Mouse (Mus musculus) mesoderm, embryonic 11.5 days (tissue): ENCODE results near the gene Zbtb34.

Experiments
- DNase-seq: peaks from one replicate; pipeline ENCODE4 v3.0.0-alpha.2; 2012; ENCODE audit warnings: low read depth, low spot score

Gene Zbtb34

DNA sequence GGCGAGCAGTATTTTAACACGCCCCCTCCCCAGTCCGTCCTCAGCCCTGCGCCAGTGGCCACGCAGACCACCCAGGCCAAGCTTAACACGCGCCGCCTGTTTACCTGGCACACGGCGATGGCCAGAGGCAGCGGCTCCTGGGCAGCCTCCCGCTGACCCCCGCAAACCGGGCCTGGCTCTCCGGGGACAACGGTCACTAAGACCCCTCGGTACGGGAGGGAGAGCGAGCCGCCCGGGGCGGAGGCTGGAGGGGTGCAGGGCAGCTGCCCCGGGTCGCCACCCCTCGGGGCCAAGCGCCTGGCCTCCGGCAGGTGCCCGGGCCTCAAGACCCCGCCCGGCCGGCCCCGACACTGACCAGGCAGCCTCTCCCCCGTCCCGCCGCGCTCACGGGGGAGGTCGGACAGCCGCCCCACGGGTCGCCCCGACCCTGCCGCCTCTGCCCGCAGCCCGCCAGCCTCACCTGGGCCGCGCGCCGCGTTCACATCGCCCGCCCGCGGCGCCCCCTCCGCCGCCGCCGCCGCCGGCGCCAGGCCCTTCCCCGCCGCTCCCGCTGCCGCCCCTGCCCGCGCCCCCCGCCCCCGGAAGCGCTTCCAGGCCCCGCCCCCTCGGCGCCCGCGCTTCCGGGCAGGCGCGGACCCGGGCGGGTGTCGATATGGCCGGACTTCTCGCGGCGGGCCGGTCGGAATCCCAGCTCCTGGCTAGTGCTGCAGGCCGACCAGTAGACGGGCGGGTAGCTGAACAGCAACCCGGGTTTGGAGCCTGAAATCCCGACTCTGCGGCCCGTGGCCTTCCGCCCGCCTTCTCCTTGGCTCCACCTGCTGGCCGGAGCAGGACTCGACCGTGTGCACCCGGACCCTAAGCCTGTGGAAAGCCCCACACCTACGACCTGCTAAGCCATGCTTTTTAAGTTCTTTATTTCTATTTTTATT is at the start of gene Zbtb34:
Zbtb34 (minus strand) TSS at position 554 of the 929 bp plus-strand sequence.
- peak; percentile 61 for DNase-seq

DNA sequence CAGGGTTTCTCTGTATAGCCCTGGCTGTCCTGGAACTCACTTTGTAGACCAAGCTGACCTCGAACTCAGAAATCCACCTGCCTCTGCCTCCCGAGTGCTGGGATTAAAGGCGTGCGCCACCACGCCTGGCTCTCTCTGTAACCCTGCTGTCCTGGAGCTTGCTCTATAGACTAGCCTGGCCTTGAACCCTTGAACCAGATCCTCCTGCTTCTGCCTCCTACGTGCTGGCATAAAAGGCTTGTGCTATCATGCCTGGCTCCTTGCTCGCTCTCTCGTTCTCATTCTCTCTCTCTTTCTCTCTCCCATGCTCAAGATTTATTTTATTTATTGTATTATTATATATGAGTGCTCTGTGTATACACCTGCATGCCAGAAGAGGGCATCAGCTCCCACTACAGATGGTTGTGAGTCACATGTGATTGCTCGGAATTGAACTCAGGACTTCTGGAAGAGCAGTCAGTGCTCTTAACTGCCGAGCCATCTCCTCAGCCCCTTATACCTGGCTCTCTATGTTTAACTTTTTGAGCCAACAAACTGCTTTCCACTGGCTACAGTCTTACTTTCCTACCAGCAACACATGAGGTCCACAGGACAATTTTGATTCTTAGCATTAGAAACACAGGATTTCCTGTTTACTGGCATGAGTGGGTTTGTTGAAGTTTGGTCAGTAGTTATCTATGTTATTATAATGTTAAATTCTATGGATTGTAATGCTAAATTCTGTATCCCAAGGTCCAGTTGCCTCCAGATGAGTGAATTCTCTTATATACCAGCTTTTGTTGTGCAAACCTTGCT is 47.0 kb upstream of the Zbtb34 start:
- no peak for DNase-seq

DNA sequence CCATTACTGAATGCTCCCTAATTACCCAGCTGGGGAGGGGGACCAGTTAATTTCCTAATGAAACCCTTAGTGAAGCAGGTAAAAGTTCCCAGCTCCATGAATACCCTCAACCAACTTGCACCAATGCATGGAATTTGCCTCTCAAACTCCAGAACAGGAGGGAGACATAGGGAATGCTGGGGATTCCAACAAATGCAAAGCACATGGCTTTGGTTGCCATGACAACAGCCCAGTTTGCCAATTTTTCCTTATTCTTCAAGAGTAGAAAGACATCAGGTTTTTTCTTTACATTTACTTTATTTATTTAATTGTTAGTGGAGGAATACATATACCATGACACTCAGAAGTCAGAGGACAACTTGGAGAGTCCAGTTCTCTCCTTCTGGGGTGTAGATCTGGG is 44.8 kb upstream of the Zbtb34 start:
- peak; percentile 41 for DNase-seq

DNA sequence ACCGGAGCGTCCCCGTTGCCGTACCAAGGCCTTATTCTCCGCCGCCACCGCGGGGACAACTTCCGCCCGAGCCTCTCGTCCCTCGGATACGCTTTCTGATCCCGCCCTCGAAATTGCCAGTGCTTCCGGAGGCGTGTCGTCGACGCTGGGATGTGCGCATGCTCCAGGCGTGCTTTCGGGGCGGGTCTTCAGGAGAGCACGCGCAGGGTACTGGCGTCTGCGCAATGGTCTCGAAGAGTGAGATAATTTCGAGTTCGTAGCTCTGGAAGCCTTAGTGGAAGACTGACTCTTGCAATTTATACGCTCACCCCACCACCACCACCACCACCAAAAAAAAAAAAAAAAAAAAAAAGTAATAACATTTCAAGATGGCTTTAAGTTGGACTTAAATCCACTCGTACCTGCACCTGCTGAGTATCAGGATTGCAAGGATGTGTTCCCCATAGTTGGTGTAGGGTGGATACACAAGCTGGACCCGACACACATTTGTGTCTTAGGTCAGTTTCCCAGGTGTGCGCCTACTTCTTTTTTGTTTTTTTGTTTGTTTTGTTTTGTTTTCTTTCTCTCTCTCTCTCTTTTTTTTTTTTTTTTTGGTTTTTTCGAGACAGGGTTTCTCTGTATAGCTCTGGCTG is 37.5 kb upstream of the Zbtb34 start, which contains the start of gene Zbtb43:
Zbtb43 (minus strand) TSS at position 94 of the 632 bp plus-strand sequence.
- DNase-seq: peak; percentile 97

DNA sequence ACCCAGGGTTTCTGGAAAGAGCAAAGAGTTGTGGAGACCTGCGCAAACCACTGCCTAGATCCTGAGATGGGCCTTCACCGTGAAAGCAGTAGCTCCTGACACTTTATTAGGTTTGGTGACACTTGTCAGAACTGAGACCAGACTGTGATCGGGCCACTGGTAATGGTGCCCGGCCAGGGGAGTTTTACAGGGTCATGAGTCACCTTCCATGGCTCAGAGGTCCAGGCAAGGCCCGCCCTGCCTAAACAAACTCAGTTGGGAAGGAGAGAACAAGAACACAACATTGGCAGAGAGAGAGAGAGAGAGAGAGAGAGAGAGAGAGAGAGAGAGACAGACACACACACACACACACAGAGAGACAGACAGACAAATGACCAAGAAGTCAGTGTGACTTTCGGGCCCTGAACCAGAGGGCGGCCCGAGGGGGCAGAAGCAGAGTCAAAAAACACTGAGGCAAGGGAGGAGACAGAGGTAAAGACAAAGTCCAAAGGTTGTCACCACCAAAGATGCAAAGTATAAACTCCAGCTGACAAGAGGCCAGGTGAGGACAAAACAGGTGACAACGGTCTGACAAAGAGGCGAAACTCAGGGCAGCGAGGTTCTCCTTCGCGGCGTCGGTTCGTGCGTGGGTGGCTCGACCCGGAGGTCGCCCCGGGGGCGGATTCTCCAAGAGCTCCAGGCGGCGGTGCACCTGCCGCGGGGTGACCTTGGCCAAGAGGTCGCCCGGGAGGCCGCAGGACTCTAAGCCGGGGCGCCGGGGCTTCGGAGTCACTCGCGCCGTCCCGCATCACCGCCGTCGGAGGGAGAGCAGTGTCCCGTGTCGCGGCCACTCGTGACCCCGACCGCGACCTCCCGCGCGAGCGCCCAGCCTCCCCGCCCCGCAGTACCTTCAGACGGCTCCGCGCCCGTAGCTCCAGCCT is 36.7 kb upstream of the Zbtb34 start:
- DNase-seq: no peak

DNA sequence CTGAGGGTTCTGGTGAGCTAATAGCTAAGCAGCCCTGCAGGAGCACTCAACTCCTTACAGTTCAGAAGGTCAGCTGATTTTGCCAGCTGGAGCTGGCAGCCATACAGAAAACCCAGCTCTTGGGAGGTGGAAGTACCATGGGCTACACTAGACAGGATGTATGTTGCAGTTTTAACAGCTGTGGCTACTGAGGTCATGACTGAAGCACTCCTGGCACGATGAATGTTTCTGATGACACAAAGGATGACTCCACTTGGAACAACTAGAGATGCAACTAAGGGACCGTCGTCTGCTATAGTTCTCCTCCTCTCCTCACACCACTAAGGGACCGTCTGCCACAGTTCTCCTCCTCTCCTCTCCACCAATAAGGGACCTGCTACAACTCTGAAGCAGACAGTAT is 34.8 kb upstream of the Zbtb34 start:
- DNase-seq: no peak

DNA sequence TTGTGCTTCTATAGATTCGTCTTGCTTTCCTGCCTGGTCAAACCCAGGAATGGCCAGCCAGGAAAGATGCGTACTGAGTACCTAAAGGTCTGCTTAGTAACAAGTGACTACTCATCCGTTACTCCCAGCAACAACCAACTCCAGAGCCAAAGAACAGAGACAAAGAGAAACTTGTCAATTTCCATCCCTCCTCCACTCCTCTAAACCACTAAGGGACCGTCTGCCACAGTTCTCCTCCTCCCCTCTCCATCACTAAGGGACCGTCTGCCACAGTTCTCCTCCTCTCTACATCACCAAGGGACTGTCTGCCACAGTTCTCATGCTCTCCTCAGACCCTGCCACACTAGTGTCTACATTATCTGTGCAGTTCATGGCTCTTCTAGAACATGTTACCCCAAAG is 34.1 kb upstream of the Zbtb34 start:
- no peak for DNase-seq

DNA sequence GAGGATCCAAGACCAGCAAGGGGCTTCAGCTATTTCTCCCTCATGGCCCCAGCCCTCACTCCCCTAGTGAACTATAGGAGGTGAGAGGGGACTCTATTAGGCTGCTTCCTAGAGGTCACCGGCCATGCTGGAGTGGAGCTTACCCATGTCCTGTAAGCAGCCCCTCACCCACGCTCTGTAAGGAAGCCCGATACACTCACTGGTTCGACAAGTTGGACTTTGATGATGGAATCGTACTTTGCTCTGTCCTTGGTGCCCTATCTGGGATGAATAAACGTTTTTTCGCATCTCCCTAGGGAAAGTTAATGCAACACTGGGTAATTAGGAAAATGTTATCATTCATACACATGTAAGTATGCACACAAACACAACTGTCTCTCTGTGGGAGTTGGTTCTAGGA is 30.9 kb upstream of the Zbtb34 start:
- no peak for DNase-seq

DNA sequence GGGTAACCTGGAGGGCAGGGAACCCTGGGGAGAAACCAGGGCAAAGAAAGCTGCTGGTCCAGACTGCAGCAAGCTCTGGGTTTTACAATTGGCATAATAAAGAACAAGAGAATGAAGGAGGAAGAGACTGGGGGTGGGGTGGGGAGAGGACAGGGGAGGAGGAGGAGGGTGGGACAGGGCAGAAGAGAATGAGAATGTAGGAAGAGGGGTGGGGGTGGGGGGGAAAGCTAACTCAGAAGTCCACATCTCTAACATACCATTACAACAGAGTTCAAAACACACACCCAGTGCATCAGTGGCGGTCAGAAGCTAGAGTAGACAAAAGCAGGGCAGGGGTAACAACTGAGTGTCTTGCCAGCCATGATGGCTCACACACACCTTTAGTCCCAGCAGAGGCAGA is 29.9 kb upstream of the Zbtb34 start:
- DNase-seq: no peak

DNA sequence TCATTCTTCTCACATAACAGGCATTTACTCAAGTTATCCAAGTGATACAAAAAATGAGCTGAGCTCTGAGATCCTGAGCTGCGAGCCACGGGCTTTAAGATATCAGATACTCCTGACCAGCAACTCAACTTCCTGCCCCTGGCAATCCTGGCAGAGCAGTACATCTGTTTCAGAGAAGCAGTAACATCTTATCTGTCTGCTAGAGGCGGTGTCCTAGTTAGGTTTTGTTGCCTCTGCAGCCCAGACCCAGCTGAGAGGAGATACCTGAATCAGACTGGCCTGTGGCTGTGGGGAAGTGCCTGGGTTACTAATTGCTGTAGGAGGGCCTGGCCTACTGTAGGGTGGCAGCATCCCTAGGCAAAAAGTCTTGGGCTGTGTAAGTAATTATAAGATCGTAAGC is 28.5 kb upstream of the Zbtb34 start:
- DNase-seq: no peak

DNA sequence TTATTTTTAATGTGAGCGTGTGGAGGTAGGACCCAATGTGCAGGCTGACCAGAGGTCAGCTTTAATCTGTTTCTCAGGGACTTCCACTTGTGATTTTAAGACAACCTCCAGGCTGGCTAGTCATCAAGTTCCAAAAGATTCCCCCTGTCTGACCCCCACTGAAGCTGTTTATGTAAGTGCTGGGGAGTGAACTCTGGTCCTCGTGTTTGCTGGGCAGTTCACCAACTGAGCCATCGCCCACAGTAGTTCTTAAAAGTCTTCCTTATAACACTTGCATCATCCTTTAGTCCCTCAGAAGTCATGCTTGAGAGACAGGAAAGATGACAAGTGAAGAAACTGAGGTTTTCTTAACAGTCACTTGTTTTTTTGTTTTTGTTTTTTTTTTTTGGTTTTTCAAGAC is 25.6 kb upstream of the Zbtb34 start:
- DNase-seq: no peak

DNA sequence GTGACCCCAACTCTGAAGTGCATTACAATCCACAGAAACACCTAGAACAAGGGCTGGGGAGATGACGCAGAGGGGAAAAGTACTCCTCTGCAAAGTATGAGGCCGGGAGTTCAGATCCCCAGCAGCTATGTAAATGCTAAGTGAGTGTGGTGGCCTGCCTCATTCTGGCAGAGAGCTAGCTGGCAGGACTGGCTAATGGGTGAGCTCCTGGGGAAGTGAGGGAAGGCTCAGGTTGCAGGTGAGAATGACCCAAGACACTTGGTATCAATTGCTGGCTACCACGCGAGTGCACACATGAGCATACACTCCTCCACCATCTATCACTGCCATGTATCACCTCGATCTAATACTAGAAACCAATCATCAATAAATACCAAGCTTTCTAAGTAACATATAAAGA is 25.1 kb upstream of the Zbtb34 start:
- no peak for DNase-seq

DNA sequence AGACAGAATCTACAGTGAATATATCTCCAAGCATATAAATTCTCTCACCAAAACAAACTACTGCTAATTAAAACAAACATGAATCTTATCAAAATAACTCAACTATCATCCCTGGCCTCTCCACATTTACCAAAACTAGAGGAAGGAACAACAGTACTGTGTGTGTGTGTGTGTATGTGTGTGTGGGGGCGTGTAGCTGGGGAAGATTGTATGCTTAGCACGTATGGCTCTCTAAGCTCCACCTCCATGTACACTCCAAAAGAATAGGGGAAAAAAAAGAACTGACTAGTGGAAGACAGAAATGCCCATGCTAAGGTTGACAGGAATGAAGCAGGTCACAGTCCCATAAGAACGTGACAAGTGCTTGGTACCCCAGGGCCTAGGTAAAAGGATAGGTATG is 24.2 kb upstream of the Zbtb34 start:
- DNase-seq: no peak

DNA sequence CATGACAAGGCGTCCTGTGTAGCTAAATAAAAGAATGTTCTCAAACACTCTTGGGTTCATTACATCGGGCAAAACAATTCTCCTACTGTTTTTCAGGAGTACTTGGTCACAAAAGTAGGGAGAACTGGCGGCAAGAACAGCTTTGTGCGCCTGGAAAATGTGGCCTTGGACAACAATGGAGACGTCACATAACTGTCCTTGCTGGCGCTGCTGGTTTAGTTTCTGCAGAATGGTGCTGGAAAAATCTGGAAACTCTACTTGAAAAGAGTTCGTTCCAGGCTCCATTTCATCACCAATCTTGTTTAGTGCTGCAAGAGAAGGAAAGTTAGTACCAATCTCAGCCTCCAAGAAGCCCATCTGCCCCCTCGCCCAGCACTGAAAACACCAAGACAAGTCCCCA is 23.7 kb upstream of the Zbtb34 start:
- no peak for DNase-seq

DNA sequence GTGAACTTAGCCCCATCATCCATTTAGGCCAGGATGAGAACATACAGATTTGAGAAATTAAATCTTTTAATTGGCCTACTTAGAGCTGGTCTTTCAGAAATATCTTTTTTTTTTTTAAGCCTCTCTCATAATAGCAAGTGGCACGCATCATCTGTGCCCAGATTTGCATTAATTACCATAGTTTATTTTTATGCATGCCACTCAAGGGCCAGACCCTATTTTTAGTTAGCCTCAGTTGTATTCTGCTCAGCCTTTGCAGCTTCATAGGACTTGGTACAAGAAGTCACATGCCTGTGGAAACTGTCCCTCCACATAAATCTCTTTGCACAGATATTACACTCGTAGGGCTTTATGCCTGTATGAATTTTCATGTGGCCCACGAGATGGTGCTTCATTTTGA is 22.4 kb upstream of the Zbtb34 start:
- DNase-seq: no peak

DNA sequence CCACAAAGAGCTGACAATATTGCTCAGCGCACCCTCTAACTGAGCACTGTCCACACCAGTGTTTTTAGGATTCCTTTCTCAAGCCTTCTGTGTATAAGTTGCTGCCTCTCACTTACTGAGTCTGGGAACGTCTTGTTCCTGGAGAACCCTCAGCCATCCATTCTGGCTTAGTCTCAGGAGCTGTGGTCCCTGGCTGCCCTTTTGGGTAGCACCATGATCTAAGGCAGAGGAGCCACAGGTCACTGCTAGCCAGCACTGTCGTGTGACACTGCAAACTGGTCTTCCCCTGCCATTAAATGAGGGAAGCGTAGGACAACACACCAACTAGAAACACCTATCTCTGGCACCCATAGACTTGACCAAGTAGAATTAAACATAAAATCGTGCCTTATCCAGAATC is 21.6 kb upstream of the Zbtb34 start:
- DNase-seq: no peak

DNA sequence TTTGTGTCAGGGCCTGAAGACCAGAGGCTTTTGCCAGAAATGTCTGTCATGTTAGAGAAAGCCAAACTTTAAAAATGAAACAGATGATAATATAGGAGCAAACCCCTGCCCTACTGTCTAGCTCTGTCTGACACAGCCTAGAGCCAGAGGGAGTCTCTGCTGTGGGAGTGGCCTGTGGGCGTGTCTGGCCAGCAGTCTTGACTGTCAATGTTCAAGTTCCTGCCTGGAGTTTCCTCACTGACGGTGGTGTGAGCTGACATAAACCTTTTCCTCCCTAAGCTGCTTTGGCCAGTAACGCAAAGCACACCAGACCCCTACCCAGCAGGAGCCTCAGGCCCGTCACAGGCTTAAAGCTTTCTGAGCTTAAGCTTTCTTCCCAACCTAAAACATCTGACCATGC is 21.0 kb upstream of the Zbtb34 start:
- DNase-seq: no peak

DNA sequence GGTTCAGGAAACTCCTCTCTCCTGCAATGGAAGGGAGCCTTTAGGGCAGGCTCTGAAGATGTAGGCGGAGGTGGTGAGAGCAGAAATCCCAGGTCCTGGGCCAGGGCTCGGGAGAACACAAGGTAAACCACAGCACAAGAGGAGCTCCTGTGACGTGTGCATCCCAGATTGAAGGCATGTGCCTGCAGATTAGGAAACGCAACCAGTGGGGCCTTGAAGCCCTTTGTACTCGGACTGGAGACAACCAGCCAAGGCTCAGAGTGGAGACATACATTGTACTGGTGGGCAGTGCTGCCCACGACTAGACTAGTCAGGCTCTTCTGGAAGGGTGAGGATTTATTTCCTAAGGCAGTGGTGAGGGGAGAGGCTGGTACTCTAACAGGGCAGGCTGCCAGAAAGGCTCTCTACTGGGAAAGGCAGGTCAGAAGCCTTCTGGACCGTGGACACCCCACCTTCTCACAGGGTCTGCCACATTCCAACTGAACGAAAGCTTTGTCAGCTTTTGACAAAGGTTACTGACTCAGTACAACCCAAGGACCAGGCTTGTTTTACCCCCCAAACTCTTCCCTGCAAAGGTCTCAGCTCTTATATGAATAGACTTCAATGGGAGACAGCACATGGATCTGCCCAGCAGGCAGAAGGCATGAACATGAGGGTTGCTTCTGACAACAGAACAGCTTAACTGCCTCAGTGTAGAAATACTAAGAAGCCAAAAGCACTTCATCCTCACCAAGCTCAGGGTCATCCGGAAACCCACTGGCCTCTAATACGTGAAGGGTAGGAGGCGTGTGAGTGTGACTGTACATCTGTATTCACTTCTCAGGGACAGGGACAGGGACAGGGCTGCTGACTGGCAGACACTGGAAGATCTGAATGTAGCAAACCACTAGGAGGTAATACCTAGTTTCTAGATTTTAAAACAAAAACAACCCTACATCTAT is 20.2 kb upstream of the Zbtb34 start:
- DNase-seq: no peak

DNA sequence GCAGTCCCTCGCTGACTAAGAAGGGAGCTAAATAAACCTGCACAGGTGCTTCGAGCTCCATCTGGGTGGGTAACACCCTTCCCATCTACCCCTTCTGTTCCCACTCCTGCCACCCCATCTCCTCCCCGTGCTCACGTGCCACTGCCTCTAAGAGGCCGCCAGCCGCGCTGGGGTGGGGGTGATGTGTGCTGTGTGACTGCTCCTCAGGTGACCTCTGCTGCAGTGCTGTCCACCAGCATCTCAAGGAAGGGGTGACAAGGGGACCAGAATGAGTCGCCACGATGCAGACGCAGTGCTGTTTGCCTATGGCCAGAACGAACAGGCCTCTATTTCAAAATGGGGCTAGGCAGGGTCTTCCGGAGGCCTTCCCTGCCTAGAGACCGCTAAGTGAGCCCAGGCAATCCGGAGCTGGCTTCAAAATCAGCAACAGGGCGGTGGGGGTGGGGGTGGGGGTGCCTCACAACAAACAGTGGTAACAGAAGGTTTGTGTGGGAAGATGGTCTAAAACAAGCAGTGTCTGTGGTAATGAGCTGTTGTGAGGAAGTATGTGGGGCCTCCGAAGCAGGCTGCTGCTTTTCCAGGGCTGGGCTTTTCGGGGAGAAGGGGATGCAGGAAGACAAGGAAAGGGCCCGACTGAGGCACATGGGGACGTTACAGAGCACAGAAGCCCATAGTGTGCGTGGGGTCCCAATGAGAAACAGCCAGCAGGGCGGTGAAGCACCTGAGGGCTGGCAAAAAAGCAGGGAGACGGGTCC is 18.2 kb upstream of the Zbtb34 start:
- DNase-seq: no peak
